Mouse (Mus musculus) heart, embryonic 11.5 days (tissue): ENCODE results near the gene S1pr5. TPM values are rescaled to one million over a fixed set of nuclear protein-coding genes. Genes with fewer than 3 reads are reported as not detected.
A peak's percentile ranks its signal among the peaks of the same experiment; 100 is the strongest.
"Not testable (repeated sequence)": the region's sequence is repeated elsewhere in the genome, so short reads cannot be mapped to it uniquely, and the experiment has no call there.

Experiments used
- ATAC-seq: fragments of 200-750 bp; cut with Nextera tagmentation; replicated peaks from 2 replicates; pipeline ENCODE4 v1.8.0; 2017; ENCODE audit warnings: moderate library complexity; ENCODE audit not compliant: insufficient number of reproducible peaks, low FRiP score, low TSS enrichment
- H3K27ac ChIP-seq: fragments of 300-500 bp; sonication (generic); 2 replicates; pipeline ENCODE4 v1.5.1; 2014; ENCODE audit warnings: mild to moderate bottlenecking, low read depth, low read length
- H3K27me3 ChIP-seq: fragments of 300-500 bp; sonication (generic); 2 replicates; pipeline ENCODE4 v1.6.1; 2014; ENCODE audit warnings: mild to moderate bottlenecking, low read length, mixed read lengths; ENCODE audit not compliant: control insufficient read depth, insufficient read depth
- H3K36me3 ChIP-seq: fragments of 300-500 bp; sonication (generic); 2 replicates; pipeline ENCODE4 v1.6.1; 2014; ENCODE audit warnings: mild to moderate bottlenecking, low read length, moderate library complexity, mixed read lengths; ENCODE audit not compliant: control insufficient read depth, insufficient read depth
- H3K4me1 ChIP-seq: fragments of 300-500 bp; sonication (generic); 2 replicates; pipeline ENCODE4 v1.6.1; 2014; ENCODE audit warnings: low read length; ENCODE audit not compliant: control insufficient read depth, insufficient read depth
- H3K4me2 ChIP-seq: fragments of 300-500 bp; sonication (generic); 2 replicates; pipeline ENCODE4 v1.6.1; 2014; ENCODE audit warnings: mild to moderate bottlenecking, moderate library complexity
- H3K4me3 ChIP-seq: fragments of 300-500 bp; sonication (generic); 2 replicates; pipeline ENCODE4 v1.5.1; 2014; ENCODE audit warnings: low read depth, low read length
- H3K9ac ChIP-seq: fragments of 300-500 bp; sonication (generic); 2 replicates; pipeline ENCODE4 v1.6.1; 2014; ENCODE audit warnings: mild to moderate bottlenecking, low read depth, low read length, moderate library complexity
- H3K9me3 ChIP-seq: fragments of 300-500 bp; sonication (generic); replicated peaks from 2 replicates; pipeline ENCODE4 v1.6.1; 2016; ENCODE audit warnings: low read length; ENCODE audit not compliant: control insufficient read depth
- WGBS: fragments of 180-500 bp; shearing (Covaris S2); extraction: QIAGEN DNeasy Blood & Tissue Kit; methylation state at CpG from one replicate; pipeline ENCODE4 v1.1.7; 2014; ENCODE audit not compliant: insufficient replicate concordance; 5-methylcytosine and 5-hydroxymethylcytosine counted together
- polyA plus RNA-seq: library from polyadenylated mRNA; unstranded; fragments of >200 nt; fragmentation: Nextera tagmentation; extraction: Ambion mirVana; gene quantifications from 2 replicates; pipeline ENCODE4 v1.2.1, GENCODE M21; 2014

Gene S1pr5
- polyA plus RNA-seq, 1 experiment from 2014 or later: 0.11 TPM

DNA sequence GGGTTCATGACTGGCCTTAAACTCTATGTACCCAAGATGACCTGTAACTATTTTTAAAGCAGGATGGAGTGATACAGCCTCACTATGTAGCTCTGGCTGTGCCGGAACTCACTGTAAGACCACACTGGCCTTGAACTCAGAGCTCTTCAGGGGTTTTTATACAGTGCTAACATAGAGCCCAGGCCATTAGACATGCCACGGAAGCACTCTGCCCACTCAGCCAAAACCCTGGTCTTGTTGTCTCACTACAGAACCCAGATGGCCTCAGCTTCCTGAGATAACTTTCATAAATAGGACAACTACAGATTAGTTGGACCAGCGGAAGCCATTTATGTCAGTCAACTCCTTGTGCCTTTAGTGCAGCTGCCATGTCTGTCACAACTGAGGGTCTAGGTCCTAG is 26.1 kb upstream of the S1pr5 start:
- Histone ChIP-seq H3K4me3 (no peak overlapping the region), H3K9ac (no peak overlapping the region), H3K9me3 (no peaks in the 10 kb centered on the region), H3K27me3 (no peaks in the 10 kb centered on the region), H3K27ac (peak overlapping the region; percentile 55; the same call in 1 of the 2 replicates), H3K4me1 (peaks cover 15% of the 10 kb centered on the region), H3K4me2 (no peak overlapping the region), H3K36me3 (peaks cover 62% of the 10 kb centered on the region)
- 68% methylated on average over 3 of the region's 3 CpGs for WGBS
- no peak for ATAC-seq

DNA sequence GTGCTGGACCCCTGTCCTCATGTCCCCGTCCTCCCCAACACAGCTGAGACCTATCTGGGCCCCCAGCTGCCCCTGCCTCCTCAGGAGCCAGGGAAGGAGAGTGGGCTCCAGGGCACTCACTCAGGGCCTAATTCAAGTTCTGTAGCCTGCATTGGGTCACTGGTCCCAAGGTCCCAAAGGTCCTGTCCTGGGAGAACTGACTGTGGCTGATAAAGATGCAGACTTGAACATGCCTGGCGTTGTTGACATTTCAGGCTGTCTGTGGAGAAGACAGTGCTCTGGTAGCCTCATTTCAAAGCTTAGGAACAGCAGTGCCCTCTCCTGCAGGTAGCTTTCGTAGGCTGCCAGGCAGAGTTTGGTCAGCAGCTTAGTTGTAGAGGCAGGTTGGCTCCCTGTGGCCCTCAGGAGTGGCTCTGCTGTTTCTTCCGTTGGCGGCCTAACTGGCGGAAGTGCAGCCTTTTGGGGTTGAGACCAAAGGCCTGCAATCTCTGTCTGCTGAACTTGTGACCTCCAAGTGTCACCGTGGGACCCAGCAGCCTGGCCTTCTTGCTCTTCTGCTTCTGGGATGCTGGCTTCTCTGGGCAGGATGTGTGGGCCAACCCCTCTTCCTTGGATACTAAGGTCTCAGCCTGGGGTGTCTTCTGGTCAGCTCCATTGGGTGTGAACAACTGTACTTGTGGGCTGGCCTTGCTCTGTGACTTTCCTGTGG is 25.4 kb upstream of the S1pr5 start:
- Histone ChIP-seq H3K4me3 (no peak overlapping the region), H3K27ac (peak overlapping the region; percentile 55), H3K9ac (no peak overlapping the region), H3K4me2 (no peak overlapping the region), H3K27me3 (no peaks in the 10 kb centered on the region), H3K4me1 (peaks cover 15% of the 10 kb centered on the region), H3K36me3 (peaks cover 56% of the 10 kb centered on the region), H3K9me3 (no peaks in the 10 kb centered on the region)
- ATAC-seq: no peak
- 56% methylated on average over 7 of the region's 7 CpGs for whole genome bisulfite sequencing

DNA sequence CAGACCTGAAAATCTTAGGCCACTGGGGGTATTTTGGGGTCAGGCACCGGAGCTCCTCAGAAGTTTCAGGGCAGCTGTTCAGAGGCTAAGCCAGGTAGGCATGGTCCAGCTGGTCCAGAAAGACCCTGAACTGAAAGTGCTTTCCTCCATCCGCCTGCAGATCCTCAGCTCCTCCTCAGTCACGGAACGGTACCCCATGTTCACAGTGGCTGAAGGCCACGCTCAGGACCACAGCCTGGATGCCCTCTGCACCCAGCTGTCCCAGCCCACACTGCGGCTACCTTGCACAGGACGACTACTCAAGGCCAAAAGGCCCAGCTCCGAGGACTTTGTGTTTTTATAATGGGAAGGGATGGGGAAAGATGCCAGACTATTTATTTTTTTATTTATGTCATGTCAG is 24.9 kb upstream of the S1pr5 start:
- WGBS: 87% methylated on average over 8 of the region's 8 CpGs
- Histone ChIP-seq H3K4me3 (no peak overlapping the region), H3K9ac (no peak overlapping the region), H3K36me3 (peaks cover 59% of the 10 kb centered on the region), H3K4me2 (no peak overlapping the region), H3K27me3 (no peaks in the 10 kb centered on the region), H3K27ac (no peak overlapping the region; the same call in 1 of the 2 replicates), H3K9me3 (no peaks in the 10 kb centered on the region), H3K4me1 (peaks cover 15% of the 10 kb centered on the region)
- ATAC-seq: no peak

DNA sequence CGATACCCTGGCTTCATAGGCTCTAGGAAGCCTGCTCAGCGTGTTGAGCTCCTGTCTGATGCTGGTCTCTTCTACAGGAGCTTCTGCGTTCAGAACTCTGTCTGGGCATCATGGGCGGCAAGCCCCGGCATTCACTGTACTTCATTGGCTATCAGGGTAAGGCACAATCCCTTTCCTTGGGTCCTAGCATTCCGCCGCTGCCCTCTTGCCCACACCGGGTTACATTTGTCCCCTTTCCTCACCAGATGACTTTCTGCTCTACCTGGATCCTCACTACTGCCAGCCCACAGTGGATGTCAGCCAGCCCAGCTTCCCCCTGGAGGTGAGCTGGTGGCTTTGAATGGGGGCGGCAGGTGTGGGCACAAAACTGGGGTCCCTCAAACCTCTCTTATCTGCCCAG is 24.1 kb upstream of the S1pr5 start:
- Histone ChIP-seq H3K27ac (no peak overlapping the region), H3K4me3 (no peak overlapping the region), H3K4me2 (no peak overlapping the region), H3K4me1 (peaks cover 16% of the 10 kb centered on the region), H3K9me3 (no peaks in the 10 kb centered on the region), H3K9ac (no peak overlapping the region), H3K36me3 (peaks cover 55% of the 10 kb centered on the region), H3K27me3 (no peaks in the 10 kb centered on the region)
- 93% methylated on average over 9 of the region's 9 CpGs for WGBS
- ATAC-seq: no peak

DNA sequence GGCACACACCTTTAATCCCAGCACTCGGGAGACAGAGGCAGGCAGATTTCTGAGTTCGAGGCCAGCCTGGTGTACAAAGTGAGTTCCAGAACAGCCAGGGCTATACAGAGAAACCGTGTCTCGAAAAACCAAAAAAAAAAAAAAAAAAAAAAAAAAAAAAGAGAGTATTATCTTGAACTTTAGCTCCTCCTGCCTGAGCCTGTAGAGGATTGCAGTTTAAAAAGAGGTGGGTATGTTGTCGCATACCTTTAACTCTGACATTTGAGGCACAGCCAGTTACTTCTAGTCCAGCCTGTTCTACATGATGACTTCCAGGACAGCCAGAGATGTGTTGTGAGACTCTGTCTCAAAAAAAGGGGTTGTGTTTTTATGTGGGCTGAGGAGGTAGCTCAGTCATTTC is 21.3 kb upstream of the S1pr5 start:
- not testable (repeated sequence) for H3K9ac ChIP-seq, H3K27ac ChIP-seq, H3K4me3 ChIP-seq, H3K4me2 ChIP-seq, H3K27me3 ChIP-seq, H3K9me3 ChIP-seq, ATAC-seq
- peaks cover 33% of the 10 kb centered on the region for H3K4me1 ChIP-seq
- H3K36me3 ChIP-seq: peaks cover 45% of the 10 kb centered on the region
- WGBS: 85% methylated on average over 5 of the region's 5 CpGs

DNA sequence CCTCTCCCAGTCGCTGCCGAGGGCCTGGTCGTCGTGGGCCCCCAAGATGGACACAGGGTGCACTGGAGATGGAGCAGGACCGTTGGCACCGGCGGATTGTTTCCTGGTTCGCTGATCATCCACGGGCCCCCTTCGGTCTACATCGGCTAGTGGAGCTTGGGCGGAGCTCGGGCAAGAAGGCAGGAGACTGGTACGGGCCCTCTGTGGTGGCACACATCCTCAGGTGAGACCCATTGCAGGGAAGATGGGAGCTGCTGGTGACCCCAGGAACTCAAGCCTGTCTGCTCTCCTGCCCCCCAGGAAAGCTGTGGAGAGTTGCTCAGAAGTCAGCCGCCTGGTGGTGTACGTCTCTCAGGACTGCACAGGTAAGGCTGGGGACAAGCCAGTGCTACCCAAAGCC is 20.1 kb upstream of the S1pr5 start:
- no peak overlapping the region for H3K4me2 ChIP-seq
- peaks cover 41% of the 10 kb centered on the region for H3K36me3 ChIP-seq
- no peak overlapping the region for H3K9ac ChIP-seq
- no peak for ATAC-seq
- H3K9me3 ChIP-seq: no peaks in the 10 kb centered on the region
- peaks cover 20% of the 10 kb centered on the region for H3K4me1 ChIP-seq
- 91% methylated on average over 16 of the region's 16 CpGs for WGBS
- H3K4me3 ChIP-seq: no peak overlapping the region
- H3K27me3 ChIP-seq: no peaks in the 10 kb centered on the region
- no peak overlapping the region for H3K27ac ChIP-seq

DNA sequence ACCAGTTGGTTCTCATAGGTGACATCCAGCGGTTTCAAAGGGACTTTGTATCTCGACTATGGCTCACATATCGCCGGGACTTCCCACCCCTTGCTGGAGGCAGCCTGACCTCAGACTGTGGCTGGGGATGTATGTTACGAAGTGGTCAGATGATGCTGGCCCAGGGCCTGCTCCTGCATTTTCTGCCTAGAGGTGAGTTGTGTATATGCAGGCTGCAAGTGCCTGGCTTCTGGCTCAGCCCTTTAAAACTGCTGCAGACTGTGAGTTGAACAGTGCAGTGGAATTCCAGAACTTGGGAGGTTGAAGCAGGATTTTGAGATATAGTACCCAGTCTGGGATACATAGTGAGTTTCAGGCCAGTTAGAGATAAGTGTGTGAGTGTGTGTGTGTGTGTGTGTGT is 18.6 kb upstream of the S1pr5 start:
- no peaks in the 10 kb centered on the region for H3K27me3 ChIP-seq
- WGBS: 88% methylated on average over 5 of the region's 5 CpGs
- peaks cover 27% of the 10 kb centered on the region for H3K36me3 ChIP-seq
- H3K4me2 ChIP-seq: peak overlapping the region; percentile 89
- peak overlapping the region; percentile 92; the same call in 1 of the 2 replicates for H3K9ac ChIP-seq
- no peaks in the 10 kb centered on the region for H3K9me3 ChIP-seq
- ATAC-seq: no peak
- H3K4me3 ChIP-seq: peak overlapping the region; percentile 94
- no peak overlapping the region for H3K27ac ChIP-seq
- peaks cover 18% of the 10 kb centered on the region for H3K4me1 ChIP-seq

DNA sequence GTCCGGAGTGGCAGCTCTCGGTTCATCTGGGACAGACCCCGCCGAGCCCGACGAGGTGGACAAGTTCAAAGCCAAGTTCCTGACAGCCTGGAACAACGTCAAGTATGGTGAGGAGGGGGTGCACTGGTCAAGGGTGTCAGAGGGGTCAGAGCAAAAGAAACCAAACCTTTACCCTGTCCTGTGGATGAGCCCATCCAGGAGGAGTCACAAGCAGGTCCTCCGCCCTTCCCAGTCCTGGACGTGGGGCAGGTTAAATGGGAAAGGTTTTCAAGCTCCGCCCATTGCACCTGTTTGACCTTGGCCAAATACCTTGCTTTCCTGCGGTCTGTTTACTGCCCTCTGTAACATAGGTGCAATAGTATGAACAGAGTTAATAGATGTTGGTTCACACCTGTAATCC is 17.4 kb upstream of the S1pr5 start:
- H3K9me3 ChIP-seq: no peaks in the 10 kb centered on the region
- peaks cover 18% of the 10 kb centered on the region for H3K4me1 ChIP-seq
- peak overlapping the region; percentile 89 for H3K4me2 ChIP-seq
- H3K27me3 ChIP-seq: no peaks in the 10 kb centered on the region
- ATAC-seq: peak; percentile 8; the same call in 1 of the 2 replicates
- H3K27ac ChIP-seq: peak overlapping the region; percentile 81
- H3K9ac ChIP-seq: peak overlapping the region; percentile 92
- peaks cover 17% of the 10 kb centered on the region for H3K36me3 ChIP-seq
- peak overlapping the region; percentile 94 for H3K4me3 ChIP-seq
- 7% methylated on average over 11 of the region's 11 CpGs for WGBS

DNA sequence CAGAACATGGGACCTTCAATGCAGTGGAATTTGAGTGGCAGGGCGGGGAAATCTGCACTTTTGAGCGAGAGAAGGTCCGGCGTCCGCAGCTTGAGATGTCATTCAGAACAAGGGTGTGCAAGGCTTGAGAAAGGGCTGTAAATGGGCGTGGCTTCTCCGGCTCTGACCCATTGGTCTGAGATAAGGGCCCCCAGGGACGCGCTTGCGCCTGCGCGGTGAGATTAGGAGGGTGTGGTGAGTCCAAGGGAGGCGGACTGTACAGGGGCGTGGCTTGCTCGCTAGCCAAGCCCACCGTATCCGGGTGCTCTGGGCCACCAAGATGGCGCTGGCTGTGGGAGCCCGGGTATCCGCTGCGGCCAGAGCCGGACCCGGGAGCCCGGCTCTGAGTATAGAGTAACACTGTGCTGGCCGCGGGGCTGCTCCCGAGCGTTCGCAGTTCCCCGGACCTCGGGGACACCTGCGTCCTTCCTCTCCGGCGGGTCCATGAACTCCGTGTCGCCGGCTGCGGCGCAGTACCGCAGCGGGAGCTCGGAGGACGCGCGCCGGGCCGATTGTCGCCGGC is 16.8 kb upstream of the S1pr5 start, which contains the start of gene Atg4d:
Gene Atg4d, plus strand, starts transcription at position 294 of the 562 bp plus-strand sequence.
- Histone ChIP-seq H3K27me3 (no peaks in the 10 kb centered on the region), H3K9ac (peak within 1 kb of the TSS; percentile 92), H3K4me2 (peak within 1 kb of the TSS; percentile 89), H3K9me3 (no peaks in the 10 kb centered on the region), H3K4me1 (peaks cover 18% of the 10 kb centered on the region), H3K4me3 (peak within 1 kb of the TSS; percentile 94), H3K27ac (peak within 1 kb of the TSS; percentile 81), H3K36me3 (peaks cover 12% of the 10 kb centered on the region)
- peak; percentile 98 for ATAC-seq
- under 1% methylated on average over 49 of the region's 49 CpGs for WGBS
